Mouse (Mus musculus) bone marrow macrophage, adult 2 months (primary cell): ENCODE data around the gene Natd1.
"Not testable (repeated sequence)": the region's sequence is repeated elsewhere in the genome, so short reads cannot be mapped to it uniquely, and the experiment has no call there.

ENCODE experiments used
- CTCF ChIP-seq: IDR thresholded peaks from 2 replicates; pipeline ENCODE4 v1.5.1; 2012; ENCODE audit warnings: low read depth, mild to moderate bottlenecking, low read length, moderate library complexity
- POLR2A ChIP-seq: IDR thresholded peaks from 2 replicates; pipeline ENCODE4 v1.6.1; 2012; ENCODE audit warnings: mild to moderate bottlenecking, low read depth, low read length, borderline replicate concordance

- TF ChIP-seq CTCF, POLR2A: not testable (repeated sequence)
These were observed 27.6 kb downstream of the Natd1 start for GRCm38 (mm10) chr11:60886986-60887385.
